Mouse (Mus musculus) cerebral cortex, adult 2 months (tissue): ENCODE measurements around the gene H2-DMb2.

ENCODE experiments used
- WGBS: fragments of 180-500 bp; shearing (Covaris S2); methylation state at CpG from one replicate; pipeline ENCODE4 v1.1.7; 2018; 5-methylcytosine and 5-hydroxymethylcytosine counted together

H2-DMb2 gene

DNA sequence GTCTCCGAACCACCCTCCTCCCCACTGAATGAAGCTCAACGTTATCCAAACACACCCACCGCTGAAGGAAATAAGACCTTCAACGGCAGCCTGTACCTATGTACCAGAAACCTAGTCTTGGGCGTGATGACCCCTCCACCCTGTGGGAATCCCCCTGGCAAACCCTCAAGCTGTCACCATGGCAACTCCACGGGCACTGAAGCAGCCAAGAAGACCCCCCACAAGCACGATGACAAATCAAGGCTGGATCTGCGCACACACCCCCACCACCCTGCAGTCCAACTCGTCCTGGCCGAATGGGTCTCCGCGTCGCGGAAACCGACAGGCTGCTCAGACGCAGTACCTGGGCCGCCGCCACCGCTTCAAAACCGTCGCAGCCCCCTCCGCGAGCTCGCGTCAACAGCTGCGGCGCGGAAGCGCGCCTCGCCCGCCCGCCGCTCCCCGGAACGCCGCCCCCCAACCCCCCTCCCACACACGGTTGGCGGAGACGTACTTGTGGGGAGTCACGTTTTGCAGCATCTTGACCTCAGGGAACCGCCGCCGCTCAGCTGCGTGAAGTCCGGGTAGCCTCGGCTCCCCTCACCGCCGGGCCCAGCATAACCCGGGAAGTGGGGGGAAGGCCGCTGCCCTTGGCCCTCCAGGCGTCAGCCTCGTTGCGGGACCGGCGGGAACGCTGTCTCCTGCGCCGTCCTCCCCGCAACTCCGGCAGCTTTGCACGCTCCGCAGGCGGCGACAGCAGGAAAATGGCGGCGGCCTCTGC, 24.8 kb upstream of the H2-DMb2 start:
- WGBS = under 1% methylated on average over 67 of the region's 67 CpGs

DNA sequence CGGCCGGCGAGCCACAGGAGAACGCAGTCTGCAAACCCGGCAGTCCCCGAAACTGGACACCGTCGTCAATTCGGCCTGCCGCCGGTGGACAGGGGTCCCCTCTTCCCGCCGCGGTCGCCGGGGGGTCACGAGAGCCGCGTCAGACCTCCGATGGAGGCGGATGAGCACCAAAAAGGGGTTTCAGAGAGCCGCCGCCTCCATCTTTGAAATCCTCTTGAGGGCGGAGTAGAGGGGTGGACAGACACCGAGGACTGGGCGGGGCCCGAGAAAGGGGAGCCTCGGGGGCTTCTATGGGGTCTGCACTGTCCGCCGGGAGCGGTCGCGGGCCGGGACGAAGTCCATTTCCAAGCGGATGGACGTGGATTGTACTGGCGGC, 24.2 kb upstream of the H2-DMb2 start:
- WGBS = under 1% methylated on average over 38 of the region's 38 CpGs

DNA sequence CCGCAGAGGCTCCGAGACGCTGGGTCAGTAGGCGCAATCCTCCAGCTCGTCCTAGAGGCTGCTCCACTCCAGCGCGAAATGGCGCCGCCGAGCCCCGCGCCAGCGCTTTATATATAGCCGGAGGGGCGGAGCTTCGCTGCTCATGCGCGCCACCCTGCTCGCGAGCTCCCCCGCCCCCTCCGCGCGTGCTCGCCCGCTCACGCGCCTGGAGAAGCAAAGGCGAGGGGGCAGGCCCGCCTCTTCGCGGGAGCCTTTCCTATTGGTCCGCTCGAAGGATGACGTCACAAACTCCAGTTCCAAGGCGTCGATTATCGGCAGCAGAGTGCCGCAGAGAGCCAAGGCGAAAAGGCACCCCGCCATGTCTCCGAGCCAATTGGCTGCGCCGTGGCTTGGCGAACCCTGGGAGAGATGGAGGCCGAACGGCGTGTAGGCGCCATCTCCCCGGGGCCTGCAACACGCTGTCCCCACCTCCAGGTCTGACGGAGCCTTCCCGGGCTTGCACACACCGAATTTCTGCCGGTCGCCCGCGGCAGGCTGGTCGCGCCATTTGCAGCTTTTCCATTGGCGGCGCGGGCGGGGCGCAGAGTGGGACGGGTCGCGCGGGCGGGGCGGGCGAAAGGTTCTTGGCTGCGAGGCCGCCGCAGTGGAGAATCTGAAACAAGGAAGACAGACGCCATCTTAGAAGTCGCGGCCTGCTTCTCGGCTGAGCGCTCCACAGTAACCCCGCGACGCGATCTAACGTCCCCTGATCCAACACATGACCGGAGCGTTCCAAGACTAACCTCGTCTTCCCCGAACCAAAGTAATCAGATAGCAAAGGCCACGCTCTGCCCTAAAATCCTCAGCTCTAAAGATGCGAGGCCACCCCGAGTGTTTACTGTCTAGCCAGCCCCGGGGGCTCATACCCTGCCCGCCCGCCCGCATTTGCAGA, 23.6 kb upstream of the H2-DMb2 start, which contains the start of gene H2-DMa:
H2-DMa (plus strand) TSS at position 293 of the 931 bp plus-strand sequence.
- WGBS = under 1% methylated on average over 96 of the region's 96 CpGs

DNA sequence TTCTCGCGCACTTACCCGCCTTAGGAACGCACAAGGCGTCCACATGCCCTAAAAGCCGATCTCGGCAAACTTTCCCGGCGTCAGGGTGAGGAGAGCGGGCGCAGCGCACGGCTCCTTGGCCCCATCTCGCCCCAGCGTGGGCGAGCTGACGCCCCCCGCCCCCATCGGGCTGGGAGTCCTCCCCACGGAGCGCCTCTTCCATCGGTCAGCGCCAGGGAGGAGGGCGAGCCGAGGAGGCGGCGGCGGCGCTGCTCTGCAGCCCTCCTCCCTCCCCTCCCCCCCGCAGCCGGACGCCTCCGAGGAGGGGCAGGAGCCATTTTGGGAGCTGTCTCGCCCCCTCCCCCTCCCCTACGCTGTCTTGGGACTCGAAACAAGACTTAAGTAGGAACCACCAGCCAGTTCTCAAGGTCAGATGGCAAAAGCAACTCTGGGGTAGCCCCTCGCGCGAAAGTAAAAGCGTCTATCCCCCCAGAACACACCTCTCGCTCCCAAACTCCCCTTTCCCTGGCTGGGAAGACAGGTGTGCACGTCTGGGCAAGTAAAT, 22.9 kb upstream of the H2-DMb2 start:
- under 1% methylated on average over 38 of the region's 42 CpGs for WGBS

DNA sequence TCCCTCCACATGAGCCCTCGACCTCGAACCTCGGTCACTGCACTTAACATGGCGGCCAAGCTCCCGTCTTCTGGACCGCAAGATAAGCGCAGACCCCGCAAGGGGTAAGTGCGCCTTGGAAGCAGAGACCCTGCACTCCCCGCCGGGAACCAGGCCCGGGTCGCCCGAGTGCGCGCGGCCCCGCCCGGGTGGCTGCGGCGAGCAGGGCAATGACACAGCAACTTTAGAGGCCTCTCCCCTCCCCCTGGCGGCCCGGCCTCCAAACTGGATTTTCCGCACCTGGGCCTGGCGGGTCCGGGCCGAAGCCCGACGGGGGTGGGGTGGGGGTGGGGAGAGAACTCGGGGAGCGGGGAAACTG, 22.3 kb upstream of the H2-DMb2 start:
- under 1% methylated on average over 31 of the region's 31 CpGs for WGBS

DNA sequence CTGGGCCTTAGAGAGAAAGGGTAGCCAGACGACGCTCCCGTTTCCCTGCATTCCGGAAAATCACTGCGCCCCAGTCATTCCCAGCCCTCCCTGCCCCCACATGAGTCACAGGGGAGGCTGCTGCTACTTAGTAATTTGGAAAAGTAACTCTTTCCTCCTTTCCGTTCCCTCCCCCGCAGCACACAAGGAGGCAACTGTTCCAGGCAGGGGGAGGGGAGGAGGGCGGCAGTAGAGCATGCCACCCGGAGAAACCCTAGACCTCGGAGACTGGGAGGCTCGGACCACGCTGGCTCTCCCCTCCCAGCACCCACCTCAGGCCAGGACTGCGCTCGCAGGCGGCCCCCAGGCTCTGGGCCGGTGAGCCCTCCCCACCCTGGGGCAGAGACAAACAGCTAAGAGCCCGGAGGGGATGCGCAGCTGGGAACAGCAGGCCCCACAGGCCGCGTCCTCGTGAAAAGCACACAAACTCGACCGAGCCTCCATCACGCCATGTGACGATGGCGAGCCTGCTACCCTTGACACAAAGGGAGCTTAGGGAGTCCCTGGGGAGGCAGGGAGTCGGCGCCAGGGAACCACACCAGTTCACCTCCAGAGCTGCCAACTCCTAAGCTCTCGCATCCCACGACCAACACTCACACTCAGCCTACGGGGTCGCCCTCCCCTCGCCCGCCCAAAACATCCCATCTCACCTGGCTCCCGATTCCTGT, 21.8 kb upstream of the H2-DMb2 start:
- under 1% methylated on average over 34 of the region's 35 CpGs for WGBS

DNA sequence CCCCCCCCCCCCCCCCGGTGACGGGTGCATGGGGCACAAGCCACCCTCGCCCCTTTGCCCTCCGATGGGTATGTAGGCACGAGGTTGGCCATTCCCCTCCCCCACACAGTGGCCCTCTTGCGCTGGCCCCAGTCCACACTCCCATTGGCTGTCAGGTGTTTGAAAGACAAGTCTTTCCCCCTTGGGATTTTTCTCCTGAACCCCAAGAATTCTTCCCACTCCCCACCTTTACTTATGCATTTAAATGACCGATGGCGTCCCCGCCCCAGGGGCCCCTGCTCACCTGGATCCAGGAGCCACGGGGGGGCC, 21.3 kb upstream of the H2-DMb2 start:
- WGBS = 3% methylated on average over 8 of the region's 10 CpGs

DNA sequence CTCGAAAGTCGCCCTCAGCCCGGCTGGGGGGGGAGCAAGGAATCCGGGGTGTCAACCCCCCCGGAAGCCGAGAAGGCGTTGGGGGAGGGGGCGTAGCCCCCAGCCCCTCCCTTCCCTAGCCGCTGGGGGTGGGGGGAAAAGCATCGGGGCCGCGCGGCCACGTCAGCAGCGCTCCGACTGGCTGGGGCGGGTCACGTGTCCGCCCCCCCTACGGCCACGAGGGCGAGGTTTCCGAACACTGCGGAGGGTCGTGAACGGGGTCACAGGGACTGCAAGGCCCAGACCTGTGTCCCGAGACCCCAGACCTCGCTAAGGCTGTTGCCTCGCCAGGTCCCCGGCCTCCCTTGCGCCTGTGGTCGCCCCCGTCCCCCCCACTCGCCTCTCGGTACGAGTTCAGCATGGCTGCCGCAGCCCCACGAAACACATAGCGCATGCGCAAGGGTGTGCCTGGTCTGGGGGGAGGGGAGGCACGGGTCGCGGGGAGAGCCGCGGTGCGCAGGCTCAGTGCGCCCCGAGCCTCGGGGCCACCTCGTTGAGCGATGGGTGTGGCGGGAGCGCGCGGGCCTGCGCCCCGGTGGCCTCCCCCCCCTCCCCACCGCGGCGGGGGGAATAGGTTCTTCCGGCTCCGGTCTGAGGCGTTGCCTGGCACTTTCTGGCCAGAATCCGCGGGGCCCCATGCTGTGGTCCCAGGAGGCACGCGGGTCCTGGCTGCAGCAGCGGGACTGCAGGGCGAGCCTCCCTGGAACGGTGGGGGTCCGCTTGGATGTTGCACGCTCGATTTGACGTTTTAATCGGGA, 20.7 kb upstream of the H2-DMb2 start, which contains the start of gene Brd2:
Brd2 (minus strand) TSS at position 447 of the 797 bp plus-strand sequence.
- under 1% methylated on average over 75 of the region's 75 CpGs for WGBS

DNA sequence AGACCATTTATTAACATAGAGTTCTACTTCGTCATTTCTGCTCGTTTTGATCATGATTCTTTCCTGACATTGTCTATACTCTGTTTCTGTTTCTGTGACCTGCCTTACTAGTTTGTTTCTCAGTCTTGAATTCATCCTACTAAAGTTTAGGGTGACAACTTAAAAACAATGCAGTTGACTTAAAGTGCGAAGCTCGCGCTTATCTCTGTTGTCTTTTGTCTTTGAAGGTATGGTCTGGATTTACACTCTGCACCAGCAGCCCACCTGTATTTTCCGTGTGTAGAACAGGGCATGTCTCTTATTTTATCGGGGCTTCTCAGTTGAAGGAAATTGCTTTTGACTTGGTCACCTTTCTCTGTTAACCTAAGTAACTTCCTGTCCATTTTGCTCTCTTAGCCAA, 20.0 kb upstream of the H2-DMb2 start:
- WGBS = 2% methylated on average over 7 of the region's 7 CpGs

DNA sequence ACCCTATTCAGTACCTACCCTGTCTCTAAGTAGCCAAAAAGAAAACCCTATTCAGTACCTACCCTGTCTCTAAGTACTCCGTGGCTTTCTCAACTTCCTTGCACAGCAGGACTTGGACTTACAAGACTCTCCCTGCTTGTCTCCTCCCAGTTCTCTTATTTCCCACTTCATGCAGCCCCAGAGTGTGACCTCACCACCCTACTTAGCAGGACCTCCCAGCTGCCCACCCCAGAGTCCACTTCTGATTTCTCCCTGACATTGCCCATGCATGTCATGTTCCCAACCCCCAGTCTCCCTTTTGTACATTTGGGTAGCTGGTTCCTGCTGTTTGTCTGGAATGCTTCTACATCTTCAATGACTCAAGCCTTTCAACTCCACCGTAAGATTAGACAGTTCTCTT, 19.6 kb upstream of the H2-DMb2 start:
- 0% methylated on average over 2 of the region's 2 CpGs for WGBS

DNA sequence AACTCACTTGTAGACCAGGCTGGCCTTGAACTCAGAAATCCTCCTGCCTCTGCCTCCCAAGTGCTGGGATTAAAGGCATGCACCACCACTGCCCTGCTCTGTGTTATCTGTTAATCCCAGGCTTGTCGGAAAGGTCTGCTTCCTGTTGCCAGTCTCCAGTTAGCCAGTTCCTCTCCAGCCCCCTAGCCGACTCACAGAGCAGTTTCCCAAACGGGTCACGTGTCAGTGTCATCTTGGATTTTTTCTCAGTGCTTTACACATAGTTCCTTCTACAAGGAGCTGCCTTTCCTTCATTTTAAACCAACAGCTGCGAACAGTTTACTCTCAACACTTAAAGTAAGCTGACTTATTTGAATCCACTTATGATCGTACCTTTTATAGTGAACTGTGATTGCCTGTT, 18.5 kb upstream of the H2-DMb2 start:
- WGBS = 75% methylated on average over 6 of the region's 6 CpGs

DNA sequence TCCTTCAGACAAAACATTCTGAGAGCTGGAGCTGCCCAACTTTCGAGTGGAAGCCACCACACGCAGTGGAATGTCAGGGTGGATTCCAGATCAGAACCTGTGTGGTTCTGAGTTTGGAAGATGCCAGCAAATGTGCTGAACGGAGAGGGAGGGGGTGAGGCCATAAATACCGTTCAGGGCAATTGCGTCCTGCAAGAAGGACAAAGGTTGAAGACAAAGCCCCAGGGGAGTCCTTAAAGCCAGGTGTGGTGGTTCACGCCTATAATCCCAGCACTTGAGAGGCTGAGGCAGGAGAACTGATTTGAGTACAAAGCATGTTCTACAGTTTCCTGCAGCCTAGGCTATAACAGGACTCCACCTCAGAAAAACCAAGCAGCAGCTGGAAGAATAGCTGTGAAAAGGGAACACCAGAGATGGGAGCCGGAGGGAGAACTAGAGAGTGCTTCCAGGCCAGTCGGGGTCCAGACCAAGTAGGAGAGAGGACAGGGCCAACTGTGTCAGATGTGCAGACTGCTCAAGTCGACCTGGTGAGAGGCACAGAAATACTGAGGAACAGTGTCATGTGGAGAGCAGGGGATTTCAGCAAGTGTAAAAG, 16.2 kb upstream of the H2-DMb2 start:
- WGBS = 42% methylated on average over 9 of the region's 9 CpGs

DNA sequence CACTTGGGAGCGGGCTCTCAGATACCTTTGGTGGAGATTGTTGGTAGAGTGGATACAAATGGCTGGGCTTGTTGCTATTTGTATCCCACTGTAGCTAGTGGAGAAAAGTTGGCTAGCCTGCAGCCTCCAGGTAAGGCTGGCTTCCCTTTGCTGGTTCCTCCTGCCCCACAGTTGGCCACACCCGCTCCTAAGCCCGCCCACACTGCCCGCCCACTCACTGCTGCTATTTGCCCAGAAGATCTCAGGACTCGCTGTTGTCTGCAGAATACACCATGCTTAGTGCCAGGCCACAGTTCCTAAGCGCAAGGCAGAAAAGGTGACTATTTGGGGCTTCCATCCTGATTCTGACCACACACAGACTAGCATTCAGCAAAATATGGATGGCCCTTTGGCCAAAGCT, 15.6 kb upstream of the H2-DMb2 start:
- 27% methylated on average over 6 of the region's 6 CpGs for WGBS

DNA sequence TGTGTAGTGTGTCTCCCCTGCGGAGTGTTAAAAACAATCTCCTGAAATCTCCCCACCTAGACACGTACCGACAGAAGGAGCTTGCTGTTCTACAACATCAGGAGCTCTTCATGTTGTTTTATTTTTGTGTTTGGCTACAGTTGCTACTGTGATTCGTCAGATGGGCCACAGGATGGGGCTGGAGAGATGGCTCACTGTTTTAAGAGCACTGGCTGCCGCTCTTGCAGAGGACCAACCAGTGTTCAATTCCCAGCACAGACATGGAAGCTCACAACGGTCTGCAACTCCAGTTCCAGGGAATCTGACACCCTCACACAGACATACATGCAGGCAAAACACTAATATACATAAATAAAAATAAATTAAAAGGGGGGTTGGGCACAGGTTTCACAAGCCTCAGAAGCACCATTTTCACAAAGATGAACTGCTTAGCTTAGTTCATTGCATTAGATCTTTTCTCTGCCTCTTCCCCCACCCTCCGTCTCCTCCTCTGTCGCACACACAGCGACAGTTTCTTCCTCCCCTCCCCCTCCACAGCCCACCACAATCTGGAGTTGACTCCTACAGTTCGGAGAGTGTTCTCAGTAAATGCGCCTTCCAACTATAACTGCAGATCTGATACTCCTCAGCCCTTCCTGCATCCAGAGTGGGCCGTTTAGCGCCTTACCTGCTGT, 14.7 kb upstream of the H2-DMb2 start:
- WGBS = 27% methylated on average over 13 of the region's 13 CpGs

DNA sequence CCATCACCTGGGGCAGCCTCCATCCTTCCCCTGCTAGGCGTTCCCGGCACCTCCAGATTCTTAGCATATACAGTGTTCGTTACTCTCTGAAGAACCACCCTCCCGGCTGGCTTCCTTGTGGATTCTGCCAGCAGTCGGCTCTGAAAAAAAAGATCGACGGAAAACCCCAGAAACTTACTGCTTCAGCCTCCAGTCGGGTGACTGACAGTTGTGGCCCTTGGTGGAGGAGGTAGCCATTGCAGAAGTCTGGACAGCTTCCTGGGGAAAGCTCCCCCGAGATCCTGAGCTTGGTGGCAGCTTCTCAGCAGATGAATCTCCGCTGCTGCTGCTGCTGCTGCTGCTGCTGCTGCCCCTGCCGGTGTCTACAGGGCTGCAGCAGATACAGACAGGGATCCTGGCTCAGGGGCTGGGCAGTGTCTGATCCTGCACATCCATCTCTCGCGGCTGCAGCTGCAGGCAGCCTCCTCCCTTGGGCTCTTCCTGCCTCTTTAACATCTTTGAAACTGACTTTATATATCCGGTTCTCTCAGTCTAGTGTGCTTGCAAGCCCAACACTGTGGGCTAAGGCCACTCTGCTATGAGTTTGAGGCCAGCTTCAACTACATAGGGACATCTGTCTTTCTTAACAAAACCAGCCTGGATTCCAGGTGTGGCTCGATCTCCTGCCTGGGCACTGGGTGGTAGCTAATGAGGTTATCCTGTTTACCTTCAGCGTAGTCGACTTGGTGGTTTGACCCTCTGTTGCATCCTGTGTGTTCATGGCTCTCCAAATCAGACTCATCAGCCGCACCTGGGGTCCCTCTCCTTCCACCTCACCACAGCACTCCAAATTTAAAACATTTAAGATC, 13.9 kb upstream of the H2-DMb2 start:
- 20% methylated on average over 18 of the region's 18 CpGs for WGBS

DNA sequence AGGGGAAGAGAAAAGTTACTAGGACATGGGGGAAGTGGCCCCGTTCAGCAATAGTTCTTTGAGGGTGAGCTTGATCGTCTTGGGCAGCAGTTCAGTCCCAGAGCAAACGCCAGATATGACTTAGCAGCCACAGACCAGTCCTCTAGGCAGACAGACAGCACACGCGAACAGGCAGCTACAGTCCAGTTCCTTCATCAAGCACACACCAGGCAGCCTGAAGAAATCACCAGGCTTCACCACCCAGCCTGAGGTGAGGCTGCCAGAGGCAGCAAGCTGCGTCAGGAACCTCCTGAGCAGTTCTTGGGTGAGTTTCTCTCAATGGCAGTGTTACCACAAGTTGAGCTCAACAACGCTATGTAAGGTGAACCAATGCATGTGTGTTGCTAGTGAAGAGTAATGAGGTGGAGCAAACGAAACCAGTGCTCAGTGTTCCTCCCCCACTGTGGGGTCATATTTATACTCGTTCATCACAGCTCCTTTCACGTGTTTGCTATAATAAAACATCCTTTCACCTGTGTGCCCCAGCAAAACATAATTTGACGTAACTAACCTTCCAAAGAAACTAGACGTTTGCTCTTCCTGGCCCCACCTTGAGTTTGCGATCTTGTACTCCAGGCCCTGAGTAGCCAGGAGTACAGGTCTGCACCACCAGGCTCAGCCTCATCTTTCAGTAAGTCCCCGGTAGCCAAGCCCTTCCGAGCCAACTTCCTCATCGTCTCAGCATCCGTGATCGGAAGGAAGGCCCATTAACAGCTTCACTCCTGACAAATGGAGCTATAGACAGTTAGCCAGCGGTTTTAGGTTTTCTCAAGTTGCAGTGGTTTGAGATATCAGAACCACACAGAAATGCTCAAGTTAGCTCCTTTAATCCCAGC, 12.8 kb upstream of the H2-DMb2 start:
- 81% methylated on average over 19 of the region's 19 CpGs for whole genome bisulfite sequencing

DNA sequence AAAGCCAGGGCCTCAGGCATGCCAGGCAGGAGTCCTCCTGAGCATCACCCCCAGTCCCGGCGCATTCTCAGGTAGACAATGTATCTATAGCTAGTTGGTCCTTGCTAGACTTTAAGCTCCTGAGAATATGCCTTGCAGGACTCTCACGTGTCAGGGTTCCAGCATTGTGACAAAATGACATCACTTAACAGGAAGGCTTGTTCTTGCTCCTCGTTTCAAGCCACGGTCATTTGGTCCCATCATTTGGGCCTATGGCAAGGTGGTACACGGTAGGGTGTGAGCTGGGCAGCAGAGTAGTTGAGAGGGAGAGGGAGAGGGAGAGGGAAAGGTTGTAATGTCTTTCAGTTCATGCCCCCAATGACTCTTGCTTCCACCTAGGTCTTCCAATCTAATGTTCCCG, 11.2 kb upstream of the H2-DMb2 start:
- 71% methylated on average over 7 of the region's 7 CpGs for WGBS

DNA sequence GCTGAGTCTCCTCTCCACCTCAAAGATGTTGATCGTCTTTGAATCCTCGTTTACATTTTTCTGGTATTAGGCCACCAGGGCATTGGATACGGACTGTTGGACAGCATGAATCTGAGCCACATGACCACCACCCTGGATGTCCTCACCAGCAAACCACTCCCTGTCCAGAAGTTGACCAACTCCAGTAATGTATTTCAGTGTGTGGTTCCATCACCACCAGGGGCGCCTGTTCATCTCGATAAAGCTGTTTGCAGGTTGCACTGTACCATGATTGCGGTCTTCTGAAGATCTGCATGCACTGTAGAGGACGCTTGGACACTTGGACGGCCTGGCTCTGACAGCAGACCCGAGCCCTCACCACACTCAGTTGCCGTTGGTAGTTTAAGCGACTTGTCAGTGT, 9.8 kb upstream of the H2-DMb2 start:
- 80% methylated on average over 11 of the region's 11 CpGs for WGBS
